Mouse (Mus musculus) frontal cortex, postnatal 14 days (tissue): ENCODE results near the gene Rasal3.
A peak's percentile ranks its signal among the peaks of the same experiment; 100 is the strongest.

ENCODE experiments used
- DNase-seq, 2 experiments: peaks; one replicate each; pipeline ENCODE4 v3.0.0; 2022; ENCODE audit warnings: low spot score in 2 of 2

Rasal3 gene

GRCm38 (mm10) chr17:32389101-32389659 is 14.2 kb downstream of the Rasal3 start, which contains the start of gene Wiz:
Gene Wiz, minus strand, starts transcription at chr17:32389439.
- DNase-seq: peak; percentile 88 to 90

GRCm38 (mm10) chr17:32388370-32389100 is 14.8 kb downstream of the Rasal3 start:
- peak in 1 of 2 experiments; percentile 23 for DNase-seq

GRCm38 (mm10) chr17:32387986-32388369 is 15.4 kb downstream of the Rasal3 start:
- DNase-seq: no peak

DNA sequence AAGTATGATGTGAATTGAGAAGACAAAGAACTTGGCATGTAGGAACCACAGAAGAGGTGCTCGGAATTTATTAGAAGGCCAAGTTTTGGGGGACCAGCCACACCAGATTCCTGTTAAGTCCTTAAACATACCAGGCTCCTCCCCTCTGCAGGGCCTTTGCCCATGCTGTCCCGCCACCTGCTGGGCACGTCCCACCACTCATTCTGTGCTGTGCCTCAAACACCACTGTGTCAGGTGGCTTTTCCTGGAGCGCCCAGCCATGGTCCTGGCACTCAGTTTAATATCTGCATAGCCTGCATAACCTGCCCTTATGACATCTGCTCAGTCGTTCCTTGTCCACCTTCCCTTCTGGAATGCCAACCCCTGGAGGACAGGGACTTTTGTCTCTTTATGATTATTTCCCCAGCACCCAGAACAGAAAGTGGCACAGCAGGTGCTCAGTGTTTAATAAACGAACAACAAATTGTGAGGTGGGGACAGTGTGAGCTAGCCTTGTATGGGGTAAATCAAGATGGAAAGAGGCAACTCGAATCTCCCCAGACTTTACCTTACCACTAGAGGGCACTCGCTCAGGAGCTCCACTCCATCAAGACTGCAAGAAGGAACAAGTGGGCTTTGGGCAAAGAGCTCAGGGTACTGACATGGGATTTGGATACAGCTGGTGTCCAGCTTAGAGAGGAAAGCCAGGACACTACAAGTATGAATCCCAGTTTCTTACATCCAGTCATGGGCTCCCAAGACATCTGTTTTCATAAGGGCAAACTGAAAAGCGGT is 16.5 kb downstream of the Rasal3 start:
- no peak for DNase-seq

DNA sequence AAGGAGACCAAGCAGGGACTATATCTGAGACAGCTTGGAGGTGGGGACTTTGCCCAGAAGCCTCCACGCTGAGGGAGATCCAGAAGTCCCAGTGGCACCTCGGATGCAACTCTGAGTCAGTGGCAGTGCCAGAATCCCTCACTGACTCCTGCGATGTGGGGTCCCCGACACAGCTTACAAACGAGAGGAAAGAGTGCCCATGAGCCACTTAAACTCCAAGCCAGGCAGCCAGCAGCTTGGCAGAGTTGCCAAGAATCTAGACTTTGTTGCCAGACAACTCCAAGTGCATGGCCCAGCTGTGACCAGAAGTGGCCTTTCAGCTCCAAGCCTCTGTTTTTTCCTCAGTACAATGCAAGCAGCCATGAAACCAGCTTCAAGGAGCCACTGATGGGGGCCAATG is 19.7 kb downstream of the Rasal3 start:
- DNase-seq: no peak

- no peak for DNase-seq
Measured at GRCm38 (mm10) chr17:32382576-32382975, 20.8 kb downstream of the Rasal3 start.

DNA sequence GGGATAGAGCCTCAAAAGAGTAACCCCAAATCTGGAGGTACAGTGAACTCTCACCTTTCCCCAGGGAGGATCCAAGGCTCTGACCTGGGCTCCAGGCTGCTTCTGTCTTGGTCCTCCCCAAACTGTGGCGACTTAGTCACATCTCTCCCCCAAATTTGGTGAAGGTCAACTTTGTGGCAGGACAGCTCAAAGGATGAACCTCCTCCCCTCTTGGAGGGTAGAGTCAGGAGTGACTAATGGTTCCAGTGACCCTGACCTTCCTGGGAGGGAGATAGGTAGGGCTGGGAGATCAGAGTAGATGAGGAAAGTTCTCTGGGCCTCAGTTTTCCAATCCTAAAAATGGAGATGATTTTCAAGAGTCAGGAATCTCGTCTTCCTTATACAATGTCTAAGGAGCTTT is 24.6 kb downstream of the Rasal3 start:
- DNase-seq: no peak

- no peak for DNase-seq
Measured at GRCm38 (mm10) chr17:32377137-32377536, 26.2 kb downstream of the Rasal3 start.

- no peak for DNase-seq
Measured at GRCm38 (mm10) chr17:32376475-32376874, 26.9 kb downstream of the Rasal3 start.

DNA sequence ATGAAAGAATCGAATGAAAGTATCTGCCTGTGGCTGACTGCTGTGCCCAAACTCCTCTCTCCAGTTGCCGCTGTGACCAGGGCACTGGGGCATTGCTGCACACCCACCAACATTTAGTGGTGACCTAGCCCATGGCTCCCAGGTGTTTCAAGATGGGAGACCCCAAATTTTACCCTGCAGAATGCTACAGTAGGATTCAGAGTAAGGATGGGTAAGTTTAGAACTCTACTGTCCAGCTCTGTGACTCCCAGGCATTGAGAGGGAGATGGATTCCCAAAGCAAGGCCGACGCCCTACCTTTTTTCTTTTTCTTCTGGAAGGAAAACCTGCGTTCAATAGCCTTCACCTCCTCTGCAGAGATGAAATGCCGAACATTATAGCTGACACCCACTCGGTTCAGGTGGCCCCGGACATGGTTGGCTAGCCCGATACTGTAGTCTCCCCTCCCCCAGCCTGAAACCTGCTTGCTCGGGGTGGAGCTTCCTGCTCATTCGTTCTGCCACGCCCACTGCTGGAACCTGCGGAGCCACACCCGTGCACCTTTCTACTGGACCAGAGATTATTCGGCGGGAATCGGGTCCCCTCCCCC is 34.3 kb downstream of the Rasal3 start:
- no peak for DNase-seq

- DNase-seq: no peak
Measured at GRCm38 (mm10) chr17:32367706-32368105, 35.7 kb downstream of the Rasal3 start.

GRCm38 (mm10) chr17:32365296-32365695 is 38.1 kb downstream of the Rasal3 start:
- DNase-seq: no peak

DNA sequence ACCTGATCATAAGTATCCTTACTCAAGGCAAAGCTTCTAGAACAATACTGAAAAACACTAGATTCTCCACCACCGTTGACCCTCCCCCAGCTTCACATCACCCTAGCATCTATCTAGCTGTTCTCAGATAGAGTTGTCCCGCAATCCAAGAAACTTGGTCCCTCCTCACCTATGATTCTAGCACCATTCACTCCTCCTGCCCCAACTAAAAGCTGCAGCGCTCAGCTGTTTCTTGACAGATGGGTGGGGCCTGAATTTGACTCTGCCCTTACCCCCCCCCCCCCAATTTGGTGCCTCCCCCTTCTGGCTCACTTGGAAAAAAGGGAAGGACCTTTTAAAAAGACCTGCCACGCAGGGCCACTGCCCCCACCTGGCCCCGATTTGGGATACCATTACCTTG is 38.5 kb downstream of the Rasal3 start:
- DNase-seq: no peak

GRCm38 (mm10) chr17:32364331-32364730 is 39.1 kb downstream of the Rasal3 start:
- DNase-seq: peak; percentile 76 to 82

DNA sequence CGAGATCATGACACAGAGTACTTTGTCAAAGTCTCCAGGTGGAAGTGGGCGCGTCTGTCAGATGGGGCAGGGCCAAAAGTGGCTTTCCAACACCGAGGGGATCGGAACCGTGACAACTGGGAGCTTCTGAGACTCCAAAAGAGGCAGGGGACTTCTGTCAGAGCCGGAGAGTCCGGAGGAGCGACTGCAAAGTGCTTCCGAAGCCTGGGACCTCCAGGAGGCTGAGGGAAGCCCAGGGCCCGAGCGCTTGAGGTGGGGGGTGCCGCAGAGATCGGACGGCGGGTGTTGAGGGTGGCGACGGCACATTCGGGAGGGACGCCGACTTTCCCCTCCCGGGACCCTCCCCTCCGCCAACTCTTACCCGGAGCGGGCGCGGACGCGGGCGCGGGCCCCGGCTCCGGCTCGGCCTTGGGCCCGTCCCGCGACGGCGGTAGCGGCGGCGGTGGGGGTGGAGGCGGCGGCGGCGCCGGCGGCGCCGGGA is 39.5 kb downstream of the Rasal3 start:
- no peak for DNase-seq

- DNase-seq: no peak
Measured at GRCm38 (mm10) chr17:32362686-32363085, 40.7 kb downstream of the Rasal3 start.

- no peak for DNase-seq
Measured at GRCm38 (mm10) chr17:32359928-32360327, 43.5 kb downstream of the Rasal3 start.

DNA sequence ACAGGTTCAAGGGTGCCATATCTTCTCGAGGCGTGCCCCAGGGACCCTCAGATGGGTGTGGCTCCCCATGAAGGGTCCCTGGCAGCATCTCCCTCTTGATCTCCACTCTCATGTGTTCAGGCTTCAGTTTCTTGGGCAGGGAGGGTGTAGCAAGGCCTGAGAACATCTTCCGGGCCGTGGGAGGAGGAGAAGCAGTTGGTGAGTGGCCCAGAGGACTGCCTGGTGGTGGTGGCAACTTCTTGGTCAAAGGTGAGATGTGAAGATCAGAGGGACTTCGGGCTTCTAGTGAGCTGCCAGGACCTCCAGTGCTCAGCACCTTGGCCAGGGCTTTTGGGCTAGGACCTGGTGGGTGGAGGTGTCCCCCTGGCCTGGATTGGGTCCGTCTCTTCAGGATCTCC is 44.4 kb downstream of the Rasal3 start:
- DNase-seq: no peak

GRCm38 (mm10) chr17:32358192-32358942 is 45.0 kb downstream of the Rasal3 start:
- no peak for DNase-seq

DNA sequence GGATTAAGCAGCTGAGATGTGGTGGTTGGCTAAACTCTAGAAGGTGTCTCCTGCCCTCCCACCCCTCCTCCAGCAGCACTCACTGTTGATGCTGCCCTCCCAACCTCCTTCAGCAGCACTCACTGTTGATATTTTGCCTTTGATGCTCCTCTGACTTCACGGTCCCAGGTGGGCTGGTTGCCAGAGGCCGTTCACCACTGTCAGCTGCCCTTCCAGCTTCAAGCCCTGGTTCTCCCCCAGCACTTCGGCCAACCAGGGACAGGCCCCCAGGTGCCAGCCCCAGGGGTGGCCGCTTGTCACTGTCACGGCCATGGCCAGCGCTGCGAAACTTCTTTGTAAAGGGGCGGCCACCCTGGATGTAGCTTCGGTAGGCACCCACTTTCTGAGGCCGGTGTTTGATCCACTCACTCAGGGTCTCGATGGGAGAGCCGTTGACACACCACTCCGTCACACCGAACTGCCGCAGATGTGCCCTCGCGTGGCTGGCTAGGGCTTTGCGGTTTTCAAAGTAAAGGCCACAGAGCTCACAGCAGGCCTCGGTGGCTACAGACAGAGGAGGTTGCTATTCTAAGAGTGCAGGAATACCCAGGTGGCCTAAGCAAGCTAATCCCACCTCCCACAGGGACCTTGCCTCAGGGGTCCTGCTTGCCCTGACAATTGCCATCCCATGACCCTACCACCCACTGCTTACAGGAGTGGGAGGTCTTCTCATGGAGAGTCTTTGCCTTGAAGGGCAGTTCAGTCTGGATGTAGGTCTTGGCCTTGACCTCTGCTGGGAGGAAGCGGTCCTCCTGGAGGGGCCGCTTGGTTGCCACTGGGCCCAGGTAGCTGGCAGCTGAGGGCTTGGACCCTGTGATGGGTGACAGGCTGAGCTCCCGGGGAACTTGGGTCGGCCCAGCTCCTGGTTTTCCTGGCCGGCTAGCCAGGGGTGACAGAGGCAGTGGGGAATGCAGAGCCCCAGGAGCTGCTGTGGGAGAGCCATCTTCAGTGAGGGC is 46.3 kb downstream of the Rasal3 start:
- no peak for DNase-seq
